Mouse (Mus musculus): ENCODE results near the gene Aldh1a1.

- TF ChIP-seq CTCF (IDR thresholded peaks at IDR 0.05; ENCODE audit: low read depth): no peak
- no peak for TF ChIP-seq EP300 (IDR thresholded peaks at IDR 0.05; ENCODE audit: low read depth)
Observed at GRCm38 (mm10) chr19:20451045-20451444, 41.5 kb upstream of the Aldh1a1 start.
